In genomic region chr3:95285390-95285789, GRCm38 (mm10) we compare ENCODE assay signal across 19 mouse cellular contexts. TPM values are rescaled to one million over a fixed set of nuclear protein-coding genes. Genes with fewer than 3 reads are reported as not detected.
DNase-seq lines count a peak whose midpoint lies in the region; ATAC-seq and TF ChIP-seq lines count a peak whose summit lies in the region.
"Had no signal": no experiment of that assay in that cellular context is flagged by ENCODE, and none has a peak within 500 bp of the region (broad histone marks: within the 10 kb centered on the region; RNA-seq: fewer than 3 reads in every experiment).

No protein-coding gene starts in this region.

- H3K9me3 ChIP-seq in kidney, embryonic 16.5 days (ENCODE audit: low read length), result no peaks in the 10 kb centered on the region
- H3K9me3 ChIP-seq in lung, postnatal 0 days (ENCODE audit: low read length), result no peaks in the 10 kb centered on the region
- no peaks in the 10 kb centered on the region for H3K9me3 ChIP-seq in intestine, postnatal 0 days (ENCODE audit: control insufficient read depth)
- H3K9me3 ChIP-seq in stomach, embryonic 16.5 days (replicated peaks; ENCODE audit: control insufficient read depth, low read length), result no peaks in the 10 kb centered on the region
- H3K9me3 ChIP-seq: forebrain, embryonic 15.5 days; hindbrain, embryonic 15.5 days; lung, embryonic 15.5 days; midbrain, embryonic 10.5 days had no signal

- WGBS in kidney, embryonic 16.5 days, result 91% methylated on average over 5 of the region's 5 CpGs
- WGBS in lung, postnatal 0 days, result 93% methylated on average over 5 of the region's 5 CpGs
- 86% methylated on average over 5 of the region's 5 CpGs for WGBS in intestine, postnatal 0 days
- 89% methylated on average over 5 of the region's 5 CpGs for WGBS in stomach, embryonic 16.5 days

- H3K27ac ChIP-seq in kidney, embryonic 16.5 days (ENCODE audit: low read length), result peak overlapping the region; percentile 44
- peak overlapping the region; percentile 10; the same call in 1 of the 2 replicates for H3K27ac ChIP-seq in lung, postnatal 0 days (ENCODE audit: low read length)
- no peak overlapping the region for H3K27ac ChIP-seq in intestine, postnatal 0 days (ENCODE audit: low read depth, low read length)
- H3K27ac ChIP-seq in stomach, embryonic 16.5 days (ENCODE audit: low read length), result peak overlapping the region; percentile 44; the same call in 1 of the 2 replicates
- H3K27ac ChIP-seq: forebrain, embryonic 15.5 days; hindbrain, embryonic 15.5 days; lung, embryonic 15.5 days; midbrain, embryonic 10.5 days had no signal

- no peak for TF ChIP-seq CTCF in lung, postnatal 0 days (IDR thresholded peaks at IDR 0.05)
- TF ChIP-seq CTCF in intestine, postnatal 0 days (IDR thresholded peaks at IDR 0.05; ENCODE audit: low read depth), result no peak

- no peak overlapping the region for H3K4me3 ChIP-seq in kidney, embryonic 16.5 days (ENCODE audit: low read length)
- H3K4me3 ChIP-seq in lung, postnatal 0 days (ENCODE audit: low read depth, low read length), result no peak overlapping the region
- no peak overlapping the region for H3K4me3 ChIP-seq in intestine, postnatal 0 days (ENCODE audit: low read depth, low read length)
- H3K4me3 ChIP-seq in stomach, embryonic 16.5 days (replicated peaks; ENCODE audit: low read length), result no peak overlapping the region
- H3K4me3 ChIP-seq: forebrain, embryonic 15.5 days; hindbrain, embryonic 15.5 days; lung, embryonic 15.5 days; midbrain, embryonic 10.5 days had no signal

- TF ChIP-seq EP300 in lung, postnatal 0 days (IDR thresholded peaks at IDR 0.05), result no peak

- H3K27me3 ChIP-seq in kidney, embryonic 16.5 days (ENCODE audit: insufficient read depth, low read length), result no peaks in the 10 kb centered on the region
- no peaks in the 10 kb centered on the region for H3K27me3 ChIP-seq in lung, postnatal 0 days (replicated peaks; ENCODE audit: insufficient read depth, low read length)
- no peaks in the 10 kb centered on the region for H3K27me3 ChIP-seq in intestine, postnatal 0 days (replicated peaks; ENCODE audit: control insufficient read depth, insufficient read depth, low read length)
- no peaks in the 10 kb centered on the region for H3K27me3 ChIP-seq in stomach, embryonic 16.5 days (ENCODE audit: control insufficient read depth, insufficient read depth, low read length)
- H3K27me3 ChIP-seq: forebrain, embryonic 15.5 days; hindbrain, embryonic 15.5 days; lung, embryonic 15.5 days had no signal

- ATAC-seq in kidney, embryonic 16.5 days (ENCODE audit: low FRiP score, low TSS enrichment), result no peak
- no peak for ATAC-seq in lung, postnatal 0 days
- no peak for ATAC-seq in intestine, postnatal 0 days
- ATAC-seq in stomach, embryonic 16.5 days (ENCODE audit: insufficient read depth, low FRiP score), result no peak
- ATAC-seq: CD4-positive, CD25-positive, alpha-beta regulatory T cell, adult 4 months; forebrain, embryonic 15.5 days had no signal

- peaks cover 35% of the 10 kb centered on the region for H3K4me1 ChIP-seq in kidney, embryonic 16.5 days (ENCODE audit: insufficient read depth, low read length)
- H3K4me1 ChIP-seq in lung, postnatal 0 days (ENCODE audit: insufficient read depth, low read depth, low read length), result peaks cover 19% of the 10 kb centered on the region; the same call in 1 of the 2 replicates
- H3K4me1 ChIP-seq in intestine, postnatal 0 days (replicated peaks; ENCODE audit: control insufficient read depth, insufficient read depth, low read length), result peaks cover 11% of the 10 kb centered on the region
- H3K4me1 ChIP-seq in stomach, embryonic 16.5 days (ENCODE audit: control insufficient read depth, insufficient read depth, low read length), result peaks cover 18% of the 10 kb centered on the region

- no peak overlapping the region for H3K9ac ChIP-seq in kidney, embryonic 16.5 days (replicated peaks; ENCODE audit: low read length)
- no peak overlapping the region for H3K9ac ChIP-seq in lung, postnatal 0 days (replicated peaks; ENCODE audit: low read depth)
- H3K9ac ChIP-seq in intestine, postnatal 0 days (ENCODE audit: low read depth, low read length), result 0 out of 2 replicates have a peak overlapping the region, but pooled peaks have one; percentile 1
- H3K9ac ChIP-seq in stomach, embryonic 16.5 days (ENCODE audit: low read length), result no peak overlapping the region
- H3K9ac ChIP-seq: forebrain, embryonic 15.5 days; hindbrain, embryonic 15.5 days; lung, embryonic 15.5 days had no signal

- DNase-seq in kidney, postnatal 14 days, result no peak
- DNase-seq in lung, postnatal 0 days (ENCODE audit: low spot score), result no peak
- no peak for DNase-seq in lung, postnatal 14 days
- DNase-seq in thymus, postnatal 25 days, result no peak
- DNase-seq: adrenal gland, postnatal 25 days; cerebellum, postnatal 25 days; gastrocnemius, postnatal 25 days; heart, postnatal 10 days; left cerebral cortex, postnatal 4 days; right cerebral cortex, postnatal 14 days; thymus, adult 18-20 months had no signal

- no peak overlapping the region for H3K4me2 ChIP-seq in kidney, embryonic 16.5 days (replicated peaks; ENCODE audit: low read depth, low read length)
- H3K4me2 ChIP-seq in lung, postnatal 0 days (replicated peaks; ENCODE audit: low read depth, low read length), result no peak overlapping the region
- H3K4me2 ChIP-seq in intestine, postnatal 0 days (replicated peaks; ENCODE audit: low read depth), result no peak overlapping the region; the same call in 1 of the 2 replicates
- H3K4me2 ChIP-seq in stomach, embryonic 16.5 days (ENCODE audit: low read depth, low read length), result peak overlapping the region; percentile 95; the same call in 1 of the 2 replicates
- H3K4me2 ChIP-seq: forebrain, embryonic 15.5 days had no signal

- H3K36me3 ChIP-seq in kidney, embryonic 16.5 days (ENCODE audit: insufficient read depth, low read length), result peaks cover 11% of the 10 kb centered on the region
- H3K36me3 ChIP-seq in lung, postnatal 0 days (ENCODE audit: insufficient read depth, low read length), result peaks cover 18% of the 10 kb centered on the region; the same call in 1 of the 2 replicates
- peaks cover 22% of the 10 kb centered on the region for H3K36me3 ChIP-seq in intestine, postnatal 0 days (ENCODE audit: control insufficient read depth, insufficient read depth)
- peaks cover 7% of the 10 kb centered on the region; the same call in 1 of the 2 replicates for H3K36me3 ChIP-seq in stomach, embryonic 16.5 days (ENCODE audit: control insufficient read depth, insufficient read depth, low read length)

RNA-seq across cellular contexts. Expression of gene Prune1, which starts 3.5 kb away (rescaled TPM):
- 25.8 and 27.4 TPM in 2 replicates for polyA plus RNA-seq in kidney, embryonic 16.5 days (2015; fragmentation: Nextera tagmentation; extraction: Ambion mirVana)
- 11.6 and 14.5 TPM in 2 replicates for polyA plus RNA-seq in lung, postnatal 0 days (2015; fragmentation: Nextera tagmentation; extraction: Ambion mirVana)
- polyA plus RNA-seq in intestine, postnatal 0 days (2015; fragmentation: Nextera tagmentation; extraction: Ambion mirVana), result 9.2 and 10.1 TPM in 2 replicates
- 18.9 and 21.2 TPM in 2 replicates for polyA plus RNA-seq in stomach, embryonic 16.5 days (2015; fragmentation: Nextera tagmentation; extraction: Ambion mirVana)

RNA-seq across cellular contexts. Expression of gene Mindy1, which starts 4.2 kb away (rescaled TPM):
- polyA plus RNA-seq in kidney, embryonic 16.5 days (2015; fragmentation: Nextera tagmentation; extraction: Ambion mirVana), result 55.8 and 57.0 TPM in 2 replicates
- 65.8 and 68.0 TPM in 2 replicates for polyA plus RNA-seq in lung, postnatal 0 days (2015; fragmentation: Nextera tagmentation; extraction: Ambion mirVana)
- 36.4 and 38.0 TPM in 2 replicates for polyA plus RNA-seq in intestine, postnatal 0 days (2015; fragmentation: Nextera tagmentation; extraction: Ambion mirVana)
- 54.6 and 62.0 TPM in 2 replicates for polyA plus RNA-seq in stomach, embryonic 16.5 days (2015; fragmentation: Nextera tagmentation; extraction: Ambion mirVana)

RNA-seq across cellular contexts. Expression of gene Anxa9, which starts 21.6 kb away (rescaled TPM):
- polyA plus RNA-seq in kidney, embryonic 16.5 days (2015; fragmentation: Nextera tagmentation; extraction: Ambion mirVana), result 8.6 and 9.4 TPM in 2 replicates
- 1.4 and 1.6 TPM in 2 replicates for polyA plus RNA-seq in lung, postnatal 0 days (2015; fragmentation: Nextera tagmentation; extraction: Ambion mirVana)
- polyA plus RNA-seq in intestine, postnatal 0 days (2015; fragmentation: Nextera tagmentation; extraction: Ambion mirVana), result 2.0 and 2.3 TPM in 2 replicates
- polyA plus RNA-seq in stomach, embryonic 16.5 days (2015; fragmentation: Nextera tagmentation; extraction: Ambion mirVana), result 6.8 and 13.2 TPM in 2 replicates

RNA-seq across cellular contexts. Expression of gene Cers2, which starts 29.2 kb away (rescaled TPM):
- polyA plus RNA-seq in kidney, embryonic 16.5 days (2015; fragmentation: Nextera tagmentation; extraction: Ambion mirVana), result 208 and 209 TPM in 2 replicates
- polyA plus RNA-seq in lung, postnatal 0 days (2015; fragmentation: Nextera tagmentation; extraction: Ambion mirVana), result 291 and 299 TPM in 2 replicates
- 109 and 120 TPM in 2 replicates for polyA plus RNA-seq in intestine, postnatal 0 days (2015; fragmentation: Nextera tagmentation; extraction: Ambion mirVana)
- polyA plus RNA-seq in stomach, embryonic 16.5 days (2015; fragmentation: Nextera tagmentation; extraction: Ambion mirVana), result 148 and 155 TPM in 2 replicates

RNA-seq across cellular contexts. Expression of gene Bnipl, which starts 34.4 kb away (rescaled TPM):
- polyA plus RNA-seq in kidney, embryonic 16.5 days (2015; fragmentation: Nextera tagmentation; extraction: Ambion mirVana), result 0.41 and 0.82 TPM in 2 replicates
- polyA plus RNA-seq in lung, postnatal 0 days (2015; fragmentation: Nextera tagmentation; extraction: Ambion mirVana), result 2.5 and 2.8 TPM in 2 replicates
- not detected in 2 replicates for polyA plus RNA-seq in intestine, postnatal 0 days (2015; fragmentation: Nextera tagmentation; extraction: Ambion mirVana)
- polyA plus RNA-seq in stomach, embryonic 16.5 days (2015; fragmentation: Nextera tagmentation; extraction: Ambion mirVana), result 9.2 and 11.6 TPM in 2 replicates
- polyA plus RNA-seq: CD4-positive, CD25-positive, alpha-beta regulatory T cell, adult 4 months; forebrain, embryonic 15.5 days had no signal
